Mouse (Mus musculus): ENCODE data around the gene Arpc1b.

DNA sequence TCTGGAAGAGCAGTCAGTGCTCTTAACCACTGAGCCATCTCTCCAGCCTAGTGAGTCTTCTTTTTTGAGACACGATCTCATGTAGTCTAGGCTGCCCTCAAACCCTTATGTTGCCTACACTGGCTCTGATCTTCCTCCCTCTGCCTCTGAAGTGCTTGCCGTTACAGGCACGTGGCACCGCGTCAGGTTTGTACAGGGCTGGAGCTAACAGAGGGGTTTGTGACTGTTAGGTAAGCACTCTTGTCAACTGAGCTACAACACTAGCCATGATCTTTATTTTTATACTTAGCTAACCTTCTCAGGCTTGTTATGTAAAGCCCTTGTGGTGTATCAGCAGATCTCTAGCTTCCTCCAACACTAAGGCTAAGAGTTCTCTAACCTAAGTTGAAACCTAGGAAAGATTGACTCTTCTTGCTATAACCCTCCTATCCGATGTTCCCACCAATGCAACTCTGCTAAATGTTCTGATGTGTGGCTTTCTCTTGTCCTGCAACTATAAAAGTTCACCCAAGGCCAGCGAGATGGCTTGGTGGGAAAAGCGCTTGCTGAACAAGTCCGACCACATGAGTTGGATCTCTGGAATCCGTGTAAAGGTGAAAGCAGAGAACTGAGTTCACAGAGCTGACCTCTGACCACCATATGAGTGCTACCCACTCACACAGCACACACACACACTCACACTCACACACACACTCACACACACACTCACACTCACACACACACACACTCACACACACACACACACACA lies 32.0 kb upstream of the Arpc1b start:
- no peak for TF ChIP-seq CTCF (IDR thresholded peaks at IDR 0.05; ENCODE audit: control insufficient read depth, insufficient read depth, low read length)
- TF ChIP-seq POLR2A (IDR thresholded peaks at IDR 0.05; ENCODE audit: borderline replicate concordance, control insufficient read depth, low read depth, low read length), result no peak
